Mouse (Mus musculus): ENCODE results near the gene Bmp4. TPM values are rescaled to one million over a fixed set of nuclear protein-coding genes. Genes with fewer than 3 reads are reported as not detected.

Gene Bmp4
- total and polyA plus RNA-seq, 3 experiments = 0.05 TPM; not detected in 2

DNA sequence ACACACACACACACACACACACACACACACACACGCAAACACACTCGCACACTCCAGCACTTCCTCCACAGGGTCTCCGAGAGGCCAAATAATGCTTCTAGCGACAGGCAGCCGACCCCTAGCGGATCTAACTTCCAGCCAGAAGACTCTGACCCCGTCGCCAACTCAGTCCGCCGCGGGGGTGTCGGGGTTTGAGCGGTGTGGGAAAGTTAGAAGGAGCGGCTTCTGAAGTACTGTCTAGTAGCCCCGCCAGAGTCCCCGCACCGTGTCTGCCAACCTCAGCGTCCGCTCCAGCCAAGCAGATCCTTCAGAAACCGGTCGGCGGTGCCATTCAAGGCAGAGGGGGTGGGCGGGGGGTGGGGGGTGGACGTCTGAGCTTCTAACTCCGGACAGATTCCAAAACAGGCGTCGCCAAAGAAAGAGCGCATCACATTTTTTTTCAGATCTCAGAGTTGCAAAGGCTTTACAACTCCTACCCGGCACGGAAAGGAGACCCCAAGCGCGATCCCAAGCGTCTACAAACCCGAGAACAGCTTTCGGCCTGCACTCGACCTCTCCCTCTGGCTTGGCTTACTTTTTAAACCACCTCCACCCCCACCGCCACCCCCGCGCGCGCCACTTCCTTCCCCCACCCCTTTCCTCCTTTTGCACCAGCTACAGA, 2.5 kb downstream of the Bmp4 start:
- Histone ChIP-seq H3K27me3 (ENCODE audit: insufficient read depth, low read length) (peaks cover 41% of the 10 kb centered on the region; the same call in 1 of the 2 replicates), H3K4me1 (ENCODE audit: insufficient read depth, low read depth, low read length) (no peaks in the 10 kb centered on the region), H3K36me3 (replicated peaks) (no peaks in the 10 kb centered on the region), H3K4me3 (ENCODE audit: low read depth, low read length) (no peak overlapping the region), H3K9me3 (replicated peaks) (0 out of 2 replicates have a peak, but pooled peaks cover 2% of the 10 kb centered on the region)
- DNase-seq (ENCODE audit: low spot score) (no peak), ATAC-seq (ENCODE audit: extremely low read depth, insufficient number of reproducible peaks, low FRiP score, poor library complexity, severe bottlenecking) (no peak)
- TF ChIP-seq POLR2AphosphoS5 (IDR thresholded peaks at IDR 0.05; ENCODE audit: insufficient replicate concordance, low read depth, low read length) (no peak), GATA1 (IDR thresholded peaks at IDR 0.05; ENCODE audit: borderline replicate concordance, low read length) (no peak), CTCF (IDR thresholded peaks at IDR 0.05; ENCODE audit: low read depth, low read length) (no peak), GATA2 (IDR thresholded peaks at IDR 0.05; ENCODE audit: borderline replicate concordance, low read depth, low read length) (no peak), TAL1 (conservative IDR thresholded peaks at IDR 0.05; ENCODE audit: low read depth, low read length) (no peak)

DNA sequence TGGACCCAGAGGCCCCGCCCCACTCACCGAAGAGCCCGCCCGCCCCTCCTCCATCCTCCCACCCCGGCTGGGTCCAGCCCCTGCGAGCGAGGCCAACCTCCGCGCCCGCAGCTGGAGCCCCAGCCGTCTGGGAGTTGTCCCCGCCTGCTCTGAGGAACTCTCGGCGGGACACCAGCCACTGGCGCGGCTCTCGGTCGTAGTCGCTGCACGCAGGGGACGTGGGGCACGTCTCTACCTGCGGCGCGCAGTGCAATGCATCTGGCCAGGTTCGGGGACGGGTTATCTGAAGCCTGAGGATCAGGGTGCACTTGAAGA, 3.2 kb downstream of the Bmp4 start:
- ATAC-seq (ENCODE audit: extremely low read depth, insufficient number of reproducible peaks, low FRiP score, poor library complexity, severe bottlenecking) (no peak), DNase-seq (ENCODE audit: low spot score) (no peak)
- TF ChIP-seq GATA1 (IDR thresholded peaks at IDR 0.05; ENCODE audit: borderline replicate concordance, low read length) (no peak), POLR2AphosphoS5 (IDR thresholded peaks at IDR 0.05; ENCODE audit: insufficient replicate concordance, low read depth, low read length) (no peak), CTCF (IDR thresholded peaks at IDR 0.05; ENCODE audit: low read depth, low read length) (no peak), GATA2 (IDR thresholded peaks at IDR 0.05; ENCODE audit: borderline replicate concordance, low read depth, low read length) (no peak), TAL1 (conservative IDR thresholded peaks at IDR 0.05; ENCODE audit: low read depth, low read length) (no peak)
- Histone ChIP-seq H3K36me3 (replicated peaks) (no peaks in the 10 kb centered on the region), H3K4me1 (ENCODE audit: insufficient read depth, low read depth, low read length) (no peaks in the 10 kb centered on the region), H3K9me3 (replicated peaks) (0 out of 2 replicates have a peak, but pooled peaks cover 2% of the 10 kb centered on the region), H3K4me3 (ENCODE audit: low read depth, low read length) (no peak overlapping the region), H3K27me3 (ENCODE audit: insufficient read depth, low read length) (peaks cover 41% of the 10 kb centered on the region; the same call in 1 of the 2 replicates)

- no peak for TF ChIP-seq POLR2AphosphoS5 (IDR thresholded peaks at IDR 0.05; ENCODE audit: insufficient replicate concordance, low read depth, low read length)
- TF ChIP-seq GATA1 (IDR thresholded peaks at IDR 0.05; ENCODE audit: borderline replicate concordance, low read length) = no peak
- no peak for TF ChIP-seq GATA2 (IDR thresholded peaks at IDR 0.05; ENCODE audit: borderline replicate concordance, low read depth, low read length)
- TF ChIP-seq TAL1 (conservative IDR thresholded peaks at IDR 0.05; ENCODE audit: low read depth, low read length) = no peak
- TF ChIP-seq CTCF (IDR thresholded peaks at IDR 0.05; ENCODE audit: low read depth, low read length) = no peak
- Histone ChIP-seq H3K9me3 (replicated peaks) (0 out of 2 replicates have a peak, but pooled peaks cover 2% of the 10 kb centered on the region), H3K27me3 (ENCODE audit: insufficient read depth, low read length) (peaks cover 41% of the 10 kb centered on the region; the same call in 1 of the 2 replicates), H3K4me1 (ENCODE audit: insufficient read depth, low read depth, low read length) (no peaks in the 10 kb centered on the region), H3K36me3 (replicated peaks) (no peaks in the 10 kb centered on the region), H3K4me3 (ENCODE audit: low read depth, low read length) (no peak overlapping the region)
- DNase-seq (ENCODE audit: low spot score) (no peak), ATAC-seq (ENCODE audit: extremely low read depth, insufficient number of reproducible peaks, low FRiP score, poor library complexity, severe bottlenecking) (no peak)
These were observed 3.8 kb downstream of the Bmp4 start for GRCm38 (mm10) chr14:46386478-46387356.

GRCm38 (mm10) chr14:46385701-46386477, 4.6 kb downstream of the Bmp4 start:
- Histone ChIP-seq H3K4me3 (ENCODE audit: low read depth, low read length) (no peak overlapping the region), H3K4me1 (ENCODE audit: insufficient read depth, low read depth, low read length) (no peaks in the 10 kb centered on the region), H3K27me3 (ENCODE audit: insufficient read depth, low read length) (peaks cover 41% of the 10 kb centered on the region; the same call in 1 of the 2 replicates), H3K9me3 (replicated peaks) (0 out of 2 replicates have a peak, but pooled peaks cover 2% of the 10 kb centered on the region), H3K36me3 (replicated peaks) (no peaks in the 10 kb centered on the region)
- no peak for ATAC-seq (ENCODE audit: extremely low read depth, insufficient number of reproducible peaks, low FRiP score, poor library complexity, severe bottlenecking)
- no peak for TF ChIP-seq GATA1 (IDR thresholded peaks at IDR 0.05; ENCODE audit: borderline replicate concordance, low read length)
- TF ChIP-seq GATA2 (IDR thresholded peaks at IDR 0.05; ENCODE audit: borderline replicate concordance, low read depth, low read length) = no peak
- no peak for TF ChIP-seq CTCF (IDR thresholded peaks at IDR 0.05; ENCODE audit: low read depth, low read length)
- TF ChIP-seq POLR2AphosphoS5 (IDR thresholded peaks at IDR 0.05; ENCODE audit: insufficient replicate concordance, low read depth, low read length) = no peak
- TF ChIP-seq TAL1 (conservative IDR thresholded peaks at IDR 0.05; ENCODE audit: low read depth, low read length) = no peak
- DNase-seq (ENCODE audit: low spot score) = no peak

- H3K4me3 ChIP-seq (ENCODE audit: low read depth, low read length) = no peak overlapping the region
- ATAC-seq (ENCODE audit: extremely low read depth, insufficient number of reproducible peaks, low FRiP score, poor library complexity, severe bottlenecking) (no peak), DNase-seq (ENCODE audit: low spot score) (no peak)
- H3K4me1 ChIP-seq (ENCODE audit: insufficient read depth, low read depth, low read length) = no peaks in the 10 kb centered on the region
- 0 out of 2 replicates have a peak, but pooled peaks cover 2% of the 10 kb centered on the region for H3K9me3 ChIP-seq (replicated peaks)
- no peak for TF ChIP-seq GATA2 (IDR thresholded peaks at IDR 0.05; ENCODE audit: borderline replicate concordance, low read depth, low read length)
- no peak for TF ChIP-seq TAL1 (conservative IDR thresholded peaks at IDR 0.05; ENCODE audit: low read depth, low read length)
- TF ChIP-seq GATA1 (IDR thresholded peaks at IDR 0.05; ENCODE audit: borderline replicate concordance, low read length) = no peak
- TF ChIP-seq POLR2AphosphoS5 (IDR thresholded peaks at IDR 0.05; ENCODE audit: insufficient replicate concordance, low read depth, low read length) = no peak
- TF ChIP-seq CTCF (IDR thresholded peaks at IDR 0.05; ENCODE audit: low read depth, low read length) = no peak
- no peaks in the 10 kb centered on the region for H3K36me3 ChIP-seq (replicated peaks)
- peaks cover 40% of the 10 kb centered on the region; the same call in 1 of the 2 replicates for H3K27me3 ChIP-seq (ENCODE audit: insufficient read depth, low read length)
These were observed 5.3 kb downstream of the Bmp4 start for GRCm38 (mm10) chr14:46384946-46385691.
